17 mouse cellular contexts compared by ENCODE assay signal in genomic region chr9:95992255-95992654, GRCm38 (mm10). TPM values are rescaled to one million over a fixed set of nuclear protein-coding genes. Genes with fewer than 3 reads are reported as not detected.
DNase-seq lines count a peak whose midpoint lies in the region; TF ChIP-seq lines count a peak whose summit lies in the region.
"Had no signal": no experiment of that assay in that cellular context is flagged by ENCODE, and none has a peak within 500 bp of the region (broad histone marks: within the 10 kb centered on the region; RNA-seq: fewer than 3 reads in every experiment).

No protein-coding gene starts in this region.

- H3K36me3 ChIP-seq in E14TG2a.4 (ENCODE audit: insufficient read depth, low read length), result peaks cover 53% of the 10 kb centered on the region
- peaks cover 83% of the 10 kb centered on the region for H3K36me3 ChIP-seq in hindbrain, embryonic 10.5 days

- TF ChIP-seq CTCF in gastrocnemius, adult 2 months (IDR thresholded peaks at IDR 0.05), result peak; percentile 15; the same call in 1 of the 2 replicates
- TF ChIP-seq CTCF in E14TG2a.4 (conservative IDR thresholded peaks at IDR 0.05; ENCODE audit: low read length), result peak; percentile 40; the same call in 1 of the 2 replicates

- no peak overlapping the region for H3K4me3 ChIP-seq in gastrocnemius, adult 2 months
- no peak overlapping the region for H3K4me3 ChIP-seq in E14TG2a.4 (replicated peaks; ENCODE audit: low read length)
- no peak overlapping the region for H3K4me3 ChIP-seq in hindbrain, embryonic 10.5 days
- H3K4me3 ChIP-seq: forebrain, embryonic 13.5 days; hindbrain, embryonic 15.5 days; midbrain, embryonic 12.5 days had no signal

- no peak overlapping the region for H3K27ac ChIP-seq in gastrocnemius, adult 2 months
- no peak overlapping the region for H3K27ac ChIP-seq in hindbrain, embryonic 10.5 days
- H3K27ac ChIP-seq: forebrain, embryonic 13.5 days; hindbrain, embryonic 15.5 days; midbrain, embryonic 12.5 days had no signal

- no peaks in the 10 kb centered on the region for H3K27me3 ChIP-seq in E14TG2a.4 (ENCODE audit: insufficient read depth, low read length)
- H3K27me3 ChIP-seq in hindbrain, embryonic 10.5 days (ENCODE audit: insufficient read depth, poor library complexity, severe bottlenecking), result no peaks in the 10 kb centered on the region
- H3K27me3 ChIP-seq: forebrain, embryonic 13.5 days; hindbrain, embryonic 15.5 days; midbrain, embryonic 12.5 days had no signal

- no peaks in the 10 kb centered on the region for H3K4me1 ChIP-seq in E14TG2a.4 (replicated peaks; ENCODE audit: low read depth, low read length)
- H3K4me1 ChIP-seq in hindbrain, embryonic 10.5 days (replicated peaks), result no peaks in the 10 kb centered on the region
- H3K4me1 ChIP-seq: forebrain, embryonic 13.5 days; hindbrain, embryonic 15.5 days; midbrain, embryonic 12.5 days had no signal

- intact Hi-C loops in gastrocnemius, adult 2 months (cut with DNase I), result no loop called here
- intact Hi-C loops in gastrocnemius, postnatal 14 days (cut with DNase I; ENCODE audit: low total_unique reads), result no loop called here

- no peak for DNase-seq in gastrocnemius, adult 2 months
- DNase-seq in gastrocnemius, postnatal 14 days, result no peak
- DNase-seq in 3134 (ENCODE audit: extremely low read depth, insufficient read length, low spot score), result peak; percentile 9
- DNase-seq in c-Kit-positive CD71-positive TER-119-negative erythroid progenitor cells, embryonic 14.5 days (ENCODE audit: low read depth), result peak; percentile 21
- no peak for DNase-seq in heart, adult 18-20 months
- DNase-seq in cerebellum, postnatal 14 days, result no peak
- DNase-seq in hindbrain, embryonic 10.5 days (ENCODE audit: low spot score), result no peak
- DNase-seq: kidney, adult 2 months; kidney, postnatal 4 days; layer of hippocampus, postnatal 36 days; lung, postnatal 4 days; retina, postnatal 1 day; spleen, adult 18-20 months had no signal

- WGBS in hindbrain, embryonic 10.5 days, result 98% methylated on average over 2 of the region's 2 CpGs

- H3K9me3 ChIP-seq in E14TG2a.4 (ENCODE audit: low read length), result no peaks in the 10 kb centered on the region
- no peaks in the 10 kb centered on the region for H3K9me3 ChIP-seq in hindbrain, embryonic 10.5 days
- H3K9me3 ChIP-seq: forebrain, embryonic 13.5 days; hindbrain, embryonic 15.5 days; midbrain, embryonic 12.5 days had no signal

RNA-seq across cellular contexts. Expression of gene Xrn1, which starts 37.7 kb away (rescaled TPM):
- total RNA-seq in gastrocnemius, adult 2 months (2021), result 10 to 100 TPM; 10.3 to 11.2 TPM
- 10 to 100 TPM; 10.3 to 11.0 TPM for total RNA-seq in gastrocnemius, postnatal 14 days (2021)
- 10 to 100 TPM; 13.6 to 20.6 TPM for total RNA-seq in heart, adult 18-20 months (2021)
- 17.1 and 17.9 TPM in 2 replicates for polyA plus RNA-seq in hindbrain, embryonic 10.5 days (2016; fragmentation: Nextera tagmentation; extraction: Ambion mirVana)

Comparison
In these comparisons a context has a peak if more than half of its experiments do, and no peak if none do; other contexts are left out.
1. DNase-seq: peak in 3134 (single experiment) and c-Kit-positive CD71-positive TER-119-negative erythroid progenitor cells, embryonic 14.5 days (single experiment); none in gastrocnemius, adult 2 months (single experiment), gastrocnemius, postnatal 14 days (single experiment), heart, adult 18-20 months (0 of 2), cerebellum, postnatal 14 days (0 of 2) and hindbrain, embryonic 10.5 days (single experiment).